Mouse (Mus musculus): ENCODE measurements around the gene Eif3d. TPM values are rescaled to one million over a fixed set of nuclear protein-coding genes. Genes with fewer than 3 reads are reported as not detected.
A peak's percentile ranks its signal among the peaks of the same experiment; 100 is the strongest.

Eif3d gene
- total and polyA plus RNA-seq, 3 experiments = 521 to 738 (median 619) TPM

DNA sequence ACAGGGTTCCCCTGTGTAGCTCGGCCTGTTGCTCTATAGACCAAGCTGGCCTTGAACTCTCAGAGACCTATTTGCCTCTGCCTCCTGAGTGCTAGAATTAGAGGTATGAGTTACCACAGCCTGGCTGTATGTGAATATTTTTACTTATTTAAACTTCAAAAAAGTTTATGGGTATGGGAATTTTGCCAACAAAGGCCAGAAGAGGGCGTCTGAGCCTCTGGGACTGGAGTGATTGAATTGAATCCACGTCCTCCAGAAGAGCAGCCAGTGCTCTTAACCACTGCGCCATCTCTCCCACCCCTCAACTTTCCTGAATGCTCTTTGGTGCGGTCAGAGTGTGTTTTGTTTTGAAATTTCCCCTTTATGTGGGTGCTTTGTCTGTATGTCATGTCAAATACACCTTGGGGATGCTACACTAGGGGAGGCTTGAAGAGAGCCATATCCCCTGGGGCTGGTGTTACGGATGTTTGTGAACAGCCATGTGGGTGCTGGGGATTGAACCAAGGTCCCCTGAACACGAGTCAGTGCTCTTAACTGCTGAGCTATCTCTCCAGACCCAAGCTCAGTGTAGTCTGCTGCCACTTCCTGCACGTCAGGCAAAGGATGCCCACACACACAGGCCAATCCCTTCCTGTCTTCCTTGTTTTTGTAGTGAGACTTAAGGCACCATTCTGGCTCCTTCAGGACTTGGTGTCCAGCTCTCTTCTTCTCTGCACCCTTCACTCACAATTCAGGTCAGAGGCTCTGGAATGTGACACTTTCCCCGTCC, 47.2 kb downstream of the Eif3d start:
- Histone ChIP-seq H3K27ac (ENCODE audit: control insufficient read depth, low read depth, low read length) (no peak overlapping the region), H3K27me3 (ENCODE audit: control insufficient read depth in 1 of 2, insufficient read depth in 2 of 2, low read length in 2 of 2) (no peaks in the 10 kb centered on the region), H3K9me3 (replicated peaks; ENCODE audit: insufficient read depth, low read length) (no peaks in the 10 kb centered on the region), H3K79me2 (ENCODE audit: control insufficient read depth, insufficient read depth, low read length, poor library complexity) (peaks cover 20% of the 10 kb centered on the region), H3K4me3 (ENCODE audit: control insufficient read depth in 1 of 2, insufficient read depth in 1 of 2, low read depth in 2 of 2, low read length in 2 of 2) (no peak overlapping the region), H3K36me3 (ENCODE audit: control insufficient read depth in 1 of 2, insufficient read depth in 2 of 2, low read length in 2 of 2) (peaks cover 13% of the 10 kb centered on the region in 2 experiments), H3K4me1 (ENCODE audit: control insufficient read depth in 1 of 2, insufficient read depth in 2 of 2, low read length in 2 of 2) (peaks cover 0 to 11% of the 10 kb centered on the region in 2 experiments; a peak in 2 of 4 replicates), H3K9ac (ENCODE audit: control insufficient read depth, low read depth, low read length, poor library complexity, severe bottlenecking) (no peak overlapping the region)
- peak; percentile 51 for DNase-seq (ENCODE audit: low read depth, low spot score)
- TF ChIP-seq CTCF (IDR thresholded peaks at IDR 0.05 in 2 of 3, conservative IDR thresholded peaks at IDR 0.05 in 1 of 3; ENCODE audit: control insufficient read depth in 1 of 3, insufficient read depth in 1 of 3, low read depth in 2 of 3, low read length in 3 of 3, poor library complexity in 1 of 3, severe bottlenecking in 1 of 3) (peak; percentile 16 to 45 (median 33)), TAL1 (IDR thresholded peaks at IDR 0.05; ENCODE audit: low read length) (no peak), MAZ (IDR thresholded peaks at IDR 0.05; ENCODE audit: low read depth, low read length) (no peak), E2F4 (IDR thresholded peaks at IDR 0.05; ENCODE audit: borderline replicate concordance, low read depth, low read length) (no peak)

DNA sequence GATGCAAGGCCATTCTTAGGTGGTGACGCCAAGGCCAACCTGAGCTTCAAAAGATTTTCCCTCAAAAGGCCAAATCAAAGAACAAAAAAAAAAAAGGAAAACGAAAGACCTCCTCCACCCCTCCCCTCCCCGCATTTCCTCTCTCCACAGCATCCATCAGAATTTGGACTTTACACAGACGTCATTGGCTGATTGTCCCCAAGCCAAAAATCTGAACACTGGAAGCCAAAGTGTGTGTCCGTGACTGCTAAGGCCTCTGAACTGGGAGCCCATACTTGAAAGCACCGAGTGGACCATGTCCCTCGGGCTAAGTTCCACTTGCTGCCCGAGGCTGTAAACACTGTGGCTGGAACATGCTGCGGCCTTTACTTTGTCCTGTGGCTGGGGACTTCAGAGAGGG, 47.9 kb downstream of the Eif3d start:
- no peak overlapping the region for H3K9ac ChIP-seq (ENCODE audit: control insufficient read depth, low read depth, low read length, poor library complexity, severe bottlenecking)
- H3K4me1 ChIP-seq (ENCODE audit: control insufficient read depth in 1 of 2, insufficient read depth in 2 of 2, low read length in 2 of 2) = peaks cover 0 to 7% of the 10 kb centered on the region in 2 experiments; a peak in 2 of 4 replicates
- H3K4me3 ChIP-seq (ENCODE audit: control insufficient read depth in 1 of 2, insufficient read depth in 1 of 2, low read depth in 2 of 2, low read length in 2 of 2) = no peak overlapping the region
- DNase-seq (ENCODE audit: low read depth, low spot score) = no peak
- H3K36me3 ChIP-seq (ENCODE audit: control insufficient read depth in 1 of 2, insufficient read depth in 2 of 2, low read length in 2 of 2) = peaks cover 10 to 16% of the 10 kb centered on the region in 2 experiments
- H3K27ac ChIP-seq (ENCODE audit: control insufficient read depth, low read depth, low read length) = no peak overlapping the region
- H3K9me3 ChIP-seq (replicated peaks; ENCODE audit: insufficient read depth, low read length) = no peaks in the 10 kb centered on the region
- TF ChIP-seq TBP (IDR thresholded peaks at IDR 0.05; ENCODE audit: low read depth, low read length) (no peak), ELF1 (IDR thresholded peaks at IDR 0.05; ENCODE audit: low read depth, low read length) (no peak), USF2 (IDR thresholded peaks at IDR 0.05; ENCODE audit: borderline replicate concordance in 1 of 2, insufficient read depth in 1 of 2, low read depth in 1 of 2, low read length in 2 of 2) (no peak), CHD2 (IDR thresholded peaks at IDR 0.05; ENCODE audit: low read length) (no peak), NELFE (IDR thresholded peaks at IDR 0.05; ENCODE audit: low read depth, low read length) (no peak), ZKSCAN1 (IDR thresholded peaks at IDR 0.05; ENCODE audit: low read depth, low read length) (no peak), GATA1 (IDR thresholded peaks at IDR 0.05; ENCODE audit: low read depth, low read length) (no peak), MXI1 (IDR thresholded peaks at IDR 0.05; ENCODE audit: low read depth, low read length) (no peak), POLR2AphosphoS2 (IDR thresholded peaks at IDR 0.05; ENCODE audit: low read length) (no peak), E2F4 (IDR thresholded peaks at IDR 0.05; ENCODE audit: borderline replicate concordance, low read depth, low read length) (no peak), MAX (IDR thresholded peaks at IDR 0.05; ENCODE audit: low read length) (no peak), MAZ (IDR thresholded peaks at IDR 0.05; ENCODE audit: low read depth, low read length) (no peak), MYB (IDR thresholded peaks at IDR 0.05; ENCODE audit: low read depth, low read length) (no peak), MYC (IDR thresholded peaks at IDR 0.05; ENCODE audit: low read depth, low read length) (no peak)
- H3K27me3 ChIP-seq (ENCODE audit: control insufficient read depth in 1 of 2, insufficient read depth in 2 of 2, low read length in 2 of 2) = no peaks in the 10 kb centered on the region
- H3K79me2 ChIP-seq (ENCODE audit: control insufficient read depth, insufficient read depth, low read length, poor library complexity) = peaks cover 12% of the 10 kb centered on the region

Measured in MEL (cell line).